Mouse (Mus musculus) heart, adult 2 months (tissue): ENCODE measurements at regions not wholly inside any gene's neighbourhood (a gene's known extent, or its start where the extent isn't known, plus 50 kb on each side); places are given as distances from the start of the nearest gene placed in this dataset.

ENCODE experiments used
- CTCF ChIP-seq: fragments of 200-600 bp; IDR thresholded peaks from 2 replicates; pipeline ENCODE4 v1.8.1; 2022; ENCODE audit warnings: antibody characterized with exemption, mild to moderate bottlenecking, moderate library complexity
- POLR2A ChIP-seq: fragments of 200-500 bp; IDR thresholded peaks from 2 replicates; pipeline ENCODE4 v1.6.1; 2011; ENCODE audit warnings: mild to moderate bottlenecking, low read depth, low read length, control low read depth; ENCODE audit not compliant: insufficient read depth

- TF ChIP-seq POLR2A, result no peak
- no peak for TF ChIP-seq CTCF
These were observed 52.4 kb upstream of the Prmt6 start for GRCm38 (mm10) chr3:110303166-110303565.
